Mouse (Mus musculus): ENCODE data around the gene Cbx3.
A peak's percentile ranks its signal among the peaks of the same experiment; 100 is the strongest.
"Not testable (repeated sequence)": the region's sequence is repeated elsewhere in the genome, so short reads cannot be mapped to it uniquely, and the experiment has no call there.

Cbx3 gene

DNA sequence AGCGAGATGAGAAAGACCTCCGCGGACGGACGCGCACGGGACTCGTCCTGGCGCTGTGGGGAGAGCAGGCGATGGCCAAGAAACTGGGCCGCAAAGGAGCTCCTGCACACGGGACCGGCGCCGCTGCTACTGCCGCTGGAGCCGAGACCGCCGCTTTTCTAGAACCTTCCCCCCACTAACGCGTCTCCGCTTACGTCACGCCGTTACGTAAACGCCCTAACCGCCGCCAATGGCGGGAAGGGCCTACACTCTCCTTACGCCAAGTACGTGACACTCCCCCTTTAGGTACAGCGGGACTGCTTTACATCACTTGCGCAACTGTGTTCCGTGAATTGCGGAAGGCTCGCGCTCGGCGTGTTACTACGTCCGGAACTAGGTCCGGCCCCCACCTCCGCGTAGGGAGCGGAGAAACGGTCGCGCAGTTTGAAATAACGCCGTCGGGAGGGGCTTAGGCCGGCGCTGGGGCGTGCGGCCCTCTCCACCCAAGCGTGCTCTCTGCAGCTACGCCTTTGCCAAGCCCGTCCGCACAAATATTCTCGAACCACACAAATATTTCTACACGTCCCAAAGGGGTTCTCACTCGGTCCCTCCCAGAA, 347 bp upstream of the Cbx3 start, which contains the start of gene Hnrnpa2b1:
Gene Hnrnpa2b1 (minus strand): TSS at position 180 of the 596 bp plus-strand sequence.
- peak; percentile 100 for DNase-seq (ENCODE audit: low read depth, low spot score)

DNA sequence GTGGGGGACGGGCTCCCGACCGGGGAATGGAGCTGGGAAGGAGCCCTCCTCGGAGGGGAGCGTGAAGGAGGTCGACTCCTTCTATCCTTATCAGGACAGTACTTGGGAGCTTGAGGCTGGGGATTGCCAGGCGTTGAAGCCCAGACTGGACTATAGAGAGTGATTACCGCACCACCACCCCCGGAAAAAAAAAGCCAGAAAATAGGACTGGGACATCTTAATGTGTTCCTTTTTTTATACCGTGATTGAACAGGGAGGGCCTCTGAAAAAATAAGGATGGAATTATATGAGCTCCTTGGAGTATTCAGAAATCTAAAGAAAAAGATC, 982 bp downstream of the Cbx3 start:
- DNase-seq (ENCODE audit: low read depth, low spot score): no peak

DNA sequence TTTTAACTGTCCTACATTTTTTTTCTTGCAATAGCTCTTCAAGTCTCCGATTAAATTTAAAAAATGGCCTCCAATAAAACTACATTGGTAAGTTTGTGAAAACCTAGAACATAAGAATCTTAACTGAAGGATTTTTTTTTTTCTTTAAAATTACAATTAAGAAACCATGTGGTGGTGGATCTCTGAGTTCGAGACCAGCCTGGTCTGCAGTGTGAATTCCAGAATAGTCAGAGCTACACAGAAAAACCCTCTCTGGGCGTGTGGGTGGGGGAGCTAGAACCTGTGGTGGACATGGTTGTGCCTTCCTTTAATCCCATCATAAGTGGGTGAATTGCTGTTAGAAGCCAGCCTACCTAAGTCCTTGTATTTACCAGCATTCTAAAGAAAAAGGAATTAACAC, 1.6 kb downstream of the Cbx3 start:
- no peak for DNase-seq (ENCODE audit: low read depth, low spot score)

DNA sequence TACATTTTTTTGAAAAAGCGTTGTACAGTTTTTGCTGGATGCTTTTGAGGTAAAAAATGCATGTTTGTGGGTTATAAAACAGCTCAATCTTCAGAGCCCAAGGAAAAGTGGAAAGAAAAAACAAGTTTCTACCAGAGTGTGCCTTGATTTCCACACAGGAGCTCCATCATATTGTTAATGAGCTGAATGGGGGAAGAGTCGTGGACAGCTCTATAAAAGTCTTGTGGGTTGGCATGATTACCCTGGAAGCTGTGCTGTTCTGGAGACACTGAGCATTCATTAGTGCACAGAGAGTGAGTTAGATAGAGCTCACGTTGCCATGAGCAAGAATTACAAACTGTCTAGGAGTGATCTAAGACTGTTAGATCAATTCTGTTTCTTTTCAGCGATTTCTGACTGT, 2.1 kb downstream of the Cbx3 start:
- no peak for DNase-seq (ENCODE audit: low read depth, low spot score)

DNA sequence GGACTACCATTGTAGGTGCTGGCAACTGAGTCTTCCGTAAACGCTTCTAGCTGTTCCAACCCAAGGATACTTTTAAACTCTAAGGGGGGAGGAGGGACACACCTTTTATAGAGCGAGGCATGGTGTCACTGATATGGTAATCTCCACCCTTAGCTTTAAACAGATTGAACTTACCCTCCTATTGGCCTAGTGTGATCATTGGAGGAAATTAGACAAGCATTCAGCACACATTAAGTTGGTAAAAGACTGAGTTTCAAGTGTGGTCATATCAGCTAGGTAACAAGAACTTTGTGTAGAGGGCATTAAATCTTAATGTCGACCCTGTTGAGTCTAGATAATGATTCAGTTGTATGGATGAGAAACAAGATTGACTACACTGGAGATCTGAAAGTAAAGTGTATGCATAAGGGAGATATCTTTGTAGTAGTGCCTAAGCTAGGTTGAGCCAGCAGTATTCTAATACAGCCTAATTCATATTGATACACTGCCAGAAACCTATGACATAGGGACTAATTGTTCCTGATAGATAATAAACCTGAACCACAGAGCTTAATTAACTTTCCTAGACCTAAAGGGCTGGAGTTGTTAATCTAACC, 9.1 kb downstream of the Cbx3 start:
- DNase-seq (ENCODE audit: low read depth, low spot score): no peak

DNA sequence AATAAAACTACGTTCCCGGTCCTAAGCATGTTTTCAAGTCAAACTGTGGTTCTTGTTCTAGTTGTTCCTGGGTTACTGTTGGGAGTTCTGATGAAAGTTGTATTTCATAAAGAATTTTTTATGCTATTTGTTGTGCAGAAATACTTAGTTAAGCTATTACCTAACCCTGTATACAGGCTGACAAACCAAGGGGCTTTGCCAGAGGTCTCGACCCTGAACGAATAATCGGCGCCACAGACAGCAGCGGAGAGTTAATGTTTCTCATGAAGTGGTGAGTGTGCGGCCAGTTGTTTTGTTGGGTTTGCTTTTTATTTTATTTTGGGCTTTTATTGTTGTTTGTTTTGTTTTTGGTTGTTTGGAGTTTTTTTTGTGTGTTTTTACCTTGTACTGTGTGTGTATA, 11.4 kb downstream of the Cbx3 start:
- no peak for DNase-seq (ENCODE audit: low read depth, low spot score)

DNA sequence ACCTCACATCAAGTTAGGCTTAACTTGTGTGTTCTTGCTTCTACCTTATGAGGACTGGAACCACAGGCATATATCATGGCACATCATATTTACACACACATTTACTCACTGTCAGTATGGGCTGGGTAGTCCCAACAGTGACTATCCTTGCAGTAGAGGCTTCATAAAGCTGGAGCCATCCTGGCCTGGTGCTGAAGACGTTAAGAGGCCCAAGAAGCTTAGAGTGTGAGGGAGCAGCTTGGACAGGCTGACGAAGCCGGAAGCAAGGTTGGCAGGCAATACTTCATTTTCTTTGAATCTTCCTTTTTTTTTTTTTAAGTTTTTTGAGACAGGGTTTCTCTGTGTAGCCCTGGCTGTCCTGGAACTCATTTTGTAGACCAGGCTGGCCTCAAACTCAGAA, 13.7 kb downstream of the Cbx3 start:
- no peak for DNase-seq (ENCODE audit: low read depth, low spot score)

DNA sequence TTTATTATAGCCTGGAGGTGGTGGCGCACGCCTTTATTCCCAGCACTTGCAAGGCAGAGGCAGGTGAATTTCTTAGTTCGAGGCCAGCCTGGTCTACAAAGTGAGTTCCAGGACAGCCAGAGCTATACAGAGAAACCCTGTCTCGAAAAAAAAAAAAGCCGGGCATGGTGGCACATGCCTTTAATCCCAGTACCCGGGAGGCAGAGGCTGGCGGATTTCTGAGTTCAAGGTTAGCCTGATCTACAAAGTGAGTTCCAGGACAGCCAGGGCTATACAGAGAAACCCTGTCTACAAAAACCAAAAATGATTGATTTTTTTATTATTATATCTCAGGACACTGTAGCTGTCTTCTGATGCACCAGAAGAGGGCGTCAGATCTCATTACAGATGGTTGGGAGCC, 14.4 kb downstream of the Cbx3 start:
- not testable (repeated sequence) for DNase-seq (ENCODE audit: low read depth, low spot score)

DNA sequence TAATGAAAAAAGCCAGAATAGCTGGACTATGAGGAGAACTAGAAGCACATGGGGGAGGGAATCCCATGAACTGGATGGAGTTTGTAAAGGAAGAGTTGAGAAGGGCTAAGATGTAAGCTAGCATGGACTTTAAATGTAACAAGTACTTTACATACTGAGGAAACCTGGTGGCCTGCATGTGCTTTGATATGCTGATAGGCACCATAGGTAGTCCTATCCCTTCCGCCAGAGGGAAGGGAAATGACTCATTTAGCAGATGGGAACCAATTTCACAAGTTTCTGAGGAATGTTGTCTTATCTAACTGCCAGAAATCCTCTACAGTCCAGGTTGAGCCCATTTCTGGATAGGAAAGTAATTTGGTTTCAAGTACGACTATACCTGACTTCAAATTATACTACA, 15.5 kb downstream of the Cbx3 start:
- peak; percentile 56 for DNase-seq (ENCODE audit: low read depth, low spot score)

DNA sequence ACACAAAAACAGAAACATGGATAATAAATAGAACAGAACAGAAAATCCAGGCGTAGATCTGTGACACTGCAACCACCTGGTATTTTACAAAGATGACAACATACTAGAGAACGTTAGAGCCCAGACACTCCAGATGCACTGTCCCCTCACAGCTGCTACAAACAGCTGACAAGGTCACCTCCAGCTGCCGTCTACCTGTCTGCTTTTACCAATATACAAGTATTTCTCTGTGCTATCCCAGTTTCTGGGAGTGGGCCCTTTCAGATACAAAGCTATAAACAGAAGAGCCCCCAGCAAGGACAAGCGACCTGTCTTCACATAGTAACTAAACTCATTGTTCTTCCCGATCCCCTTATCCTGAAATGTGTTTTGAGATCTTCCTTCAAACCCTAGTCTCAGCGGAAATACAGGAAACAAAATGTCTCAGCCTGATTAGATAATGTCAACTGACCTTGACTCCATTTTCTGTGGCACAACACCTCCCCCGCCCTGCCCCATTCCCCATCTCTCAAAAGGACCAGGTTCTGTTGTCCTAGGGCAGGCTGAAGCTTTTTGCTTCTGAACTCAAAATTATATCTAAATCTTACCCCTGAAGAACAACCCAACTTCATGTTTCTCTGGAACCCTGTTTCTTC, 16.0 kb downstream of the Cbx3 start:
- DNase-seq (ENCODE audit: low read depth, low spot score): no peak

DNA sequence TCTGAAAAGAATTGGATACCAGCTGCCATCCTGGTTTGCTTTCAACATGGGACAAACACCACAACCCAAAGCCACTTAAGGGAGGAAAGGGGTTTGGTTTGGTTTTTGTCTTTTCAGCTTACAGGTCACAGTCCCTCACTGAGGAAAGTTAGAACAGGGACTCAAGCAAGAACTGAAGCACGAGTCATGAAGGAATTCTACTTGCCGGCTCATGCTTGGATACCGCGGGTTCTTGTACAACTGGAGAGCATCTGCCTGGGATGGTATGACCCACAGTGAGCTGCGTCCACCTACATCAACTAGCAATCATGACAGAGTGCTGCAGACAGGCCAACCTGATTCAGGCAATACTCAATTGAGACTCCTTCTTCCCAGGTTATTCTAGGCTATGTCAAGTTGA, 16.6 kb downstream of the Cbx3 start:
- DNase-seq (ENCODE audit: low read depth, low spot score): no peak

DNA sequence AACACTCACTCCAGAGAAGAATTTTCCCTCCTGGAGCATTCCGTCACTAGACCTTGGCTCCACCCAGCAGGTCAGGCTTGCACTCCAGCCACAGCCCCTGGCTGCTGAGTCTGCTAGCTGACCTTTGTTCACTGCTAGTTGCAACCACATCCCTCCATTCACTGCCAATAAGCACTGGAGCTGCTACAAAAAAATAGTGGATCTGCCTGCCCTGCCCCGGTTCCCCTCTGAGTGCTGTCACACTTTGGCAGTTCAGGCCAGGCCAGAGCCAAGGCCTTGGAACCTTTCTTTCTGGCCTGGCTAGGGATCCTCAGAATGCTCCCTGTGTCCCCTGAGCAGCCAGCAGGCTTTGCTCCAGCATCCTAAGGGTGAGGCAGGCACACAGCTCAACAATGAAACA, 19.6 kb downstream of the Cbx3 start:
- DNase-seq (ENCODE audit: low read depth, low spot score): peak; percentile 88

DNA sequence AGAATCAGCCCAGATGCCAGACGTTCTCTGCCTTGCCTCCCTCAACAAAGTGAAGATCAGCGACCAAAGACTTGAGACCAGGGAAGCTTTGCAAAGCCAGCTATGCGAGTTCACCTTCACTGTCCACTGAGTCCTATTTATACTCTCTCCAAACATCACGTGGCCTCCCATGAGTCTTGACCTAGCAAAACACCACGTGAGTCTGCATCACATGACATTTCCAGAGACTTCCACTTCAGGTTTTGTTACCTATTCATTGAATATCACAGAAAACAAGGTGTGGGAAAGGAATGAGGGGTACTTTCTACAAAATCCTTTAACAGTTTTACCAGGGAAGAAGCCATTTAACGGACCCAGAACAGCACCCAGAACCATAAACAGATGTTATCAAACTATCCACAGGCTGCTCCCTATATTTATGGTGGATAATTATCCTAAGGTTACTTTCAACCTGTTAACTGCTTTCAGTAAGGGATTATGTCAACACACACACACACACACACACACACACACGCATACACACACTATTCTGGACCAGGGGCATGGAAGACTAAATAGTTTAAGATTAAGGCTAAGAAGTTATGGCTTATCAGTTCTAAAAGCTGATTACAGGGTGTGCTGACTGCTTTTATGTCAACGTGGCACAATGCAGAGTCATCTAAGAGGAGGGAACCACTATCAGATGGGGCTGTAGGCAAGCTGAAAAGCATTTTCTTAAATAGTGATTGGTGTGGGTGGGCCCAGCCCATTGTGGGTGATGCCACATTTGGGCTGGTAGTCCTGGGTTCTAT, 27.4 kb downstream of the Cbx3 start:
- DNase-seq (ENCODE audit: low read depth, low spot score): no peak

DNA sequence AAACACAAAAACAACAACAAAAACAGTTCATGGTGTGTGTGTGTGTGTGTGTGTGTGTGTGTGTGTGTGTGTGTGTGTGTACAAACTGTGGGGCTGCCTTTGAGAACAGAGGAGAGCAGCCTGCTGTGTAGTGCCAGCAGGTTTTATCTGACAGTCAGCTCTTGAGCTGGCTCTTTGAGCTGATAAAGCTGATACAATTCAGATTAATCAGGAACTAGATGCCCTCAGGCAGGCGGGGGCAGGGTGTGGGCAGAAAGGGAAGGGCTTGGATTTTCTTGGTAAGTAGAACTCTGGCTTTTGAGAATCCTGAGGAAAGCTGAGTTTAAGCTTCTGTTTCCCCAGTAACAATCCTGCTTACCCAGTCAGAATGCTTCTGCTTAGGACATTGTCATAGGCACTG, 35.5 kb downstream of the Cbx3 start:
- DNase-seq (ENCODE audit: low read depth, low spot score): no peak

DNA sequence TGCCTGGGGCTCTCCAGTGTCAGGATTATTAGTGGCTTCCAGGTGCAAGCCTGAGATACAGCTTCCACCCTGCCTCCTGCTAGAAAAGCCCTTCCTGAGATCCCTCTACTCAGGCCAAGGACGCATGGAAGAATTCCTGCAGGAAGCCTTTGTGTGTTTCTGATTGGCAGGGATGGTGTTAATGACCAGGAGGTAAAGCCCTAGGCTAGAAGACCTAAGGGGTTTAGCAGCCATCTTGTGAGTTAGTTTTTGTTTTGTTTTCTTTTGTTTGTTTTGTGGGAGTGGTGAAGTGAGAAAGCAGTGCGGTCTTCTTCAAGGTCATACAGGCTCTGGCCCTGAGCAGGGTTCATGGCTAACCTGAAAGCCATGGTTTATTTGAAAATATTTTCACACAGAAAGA, 37.4 kb downstream of the Cbx3 start:
- no peak for DNase-seq (ENCODE audit: low read depth, low spot score)

DNA sequence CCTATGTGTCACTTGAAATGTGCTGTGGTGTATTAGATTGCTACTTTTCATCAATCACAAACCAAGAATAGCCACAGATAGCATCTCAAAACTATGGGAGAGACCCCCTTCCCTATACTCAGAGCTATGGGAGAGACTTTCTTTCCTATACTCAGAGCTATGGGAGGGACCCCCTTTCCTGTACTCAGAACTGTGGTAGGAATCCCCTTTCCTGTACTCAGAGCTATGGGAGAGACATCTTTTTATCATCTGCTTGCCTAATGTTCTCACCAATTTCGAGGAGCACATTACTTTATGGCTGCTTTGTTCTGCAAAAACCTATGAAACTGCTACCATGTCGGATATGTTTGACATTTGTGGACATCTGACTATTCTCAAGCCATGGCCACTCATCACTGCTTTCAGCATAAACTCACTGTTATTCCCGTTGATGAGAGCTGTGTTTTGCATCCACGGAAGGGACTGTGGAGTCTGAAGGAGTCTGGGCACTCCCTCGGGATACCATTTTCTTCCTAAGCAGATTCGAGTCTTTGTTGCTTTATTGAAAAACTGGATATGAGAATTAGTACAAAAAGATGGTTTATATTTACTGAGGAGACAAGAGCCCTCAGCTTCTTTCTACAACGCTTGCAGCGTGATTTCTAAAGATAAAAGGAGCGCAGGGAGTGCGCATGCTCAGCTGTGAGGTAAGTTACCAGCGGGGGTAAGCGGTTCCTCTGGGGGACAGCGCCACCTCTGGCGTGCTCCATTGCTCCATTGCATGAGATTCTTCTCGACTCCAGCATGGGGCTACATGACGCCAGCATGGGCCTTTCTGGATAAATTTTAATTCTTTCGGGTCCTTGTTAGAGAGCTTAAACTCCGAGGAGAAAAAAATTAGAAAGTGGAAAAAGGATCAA, 38.8 kb downstream of the Cbx3 start:
- DNase-seq (ENCODE audit: low read depth, low spot score): peak; percentile 94

DNA sequence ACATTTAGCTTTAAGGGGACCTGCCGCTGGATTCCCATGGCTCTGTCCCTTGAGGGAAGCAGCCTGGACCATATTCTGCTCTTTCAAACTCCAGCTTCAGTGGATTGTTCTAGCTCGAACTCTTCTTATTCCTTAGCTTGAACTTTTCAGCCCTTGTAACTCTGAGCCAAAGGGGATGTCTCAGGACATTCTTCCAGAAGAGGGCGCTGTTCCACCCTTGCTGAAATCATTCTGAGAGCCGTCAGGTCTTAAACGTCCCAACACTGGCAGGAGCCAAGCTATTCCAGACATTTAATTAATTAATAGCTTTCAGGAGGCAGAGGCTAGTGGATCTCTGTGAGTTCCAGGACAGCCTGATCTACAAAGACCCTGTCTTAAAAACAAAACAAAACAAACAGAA, 39.9 kb downstream of the Cbx3 start:
- peak; percentile 53 for DNase-seq (ENCODE audit: low read depth, low spot score)

DNA sequence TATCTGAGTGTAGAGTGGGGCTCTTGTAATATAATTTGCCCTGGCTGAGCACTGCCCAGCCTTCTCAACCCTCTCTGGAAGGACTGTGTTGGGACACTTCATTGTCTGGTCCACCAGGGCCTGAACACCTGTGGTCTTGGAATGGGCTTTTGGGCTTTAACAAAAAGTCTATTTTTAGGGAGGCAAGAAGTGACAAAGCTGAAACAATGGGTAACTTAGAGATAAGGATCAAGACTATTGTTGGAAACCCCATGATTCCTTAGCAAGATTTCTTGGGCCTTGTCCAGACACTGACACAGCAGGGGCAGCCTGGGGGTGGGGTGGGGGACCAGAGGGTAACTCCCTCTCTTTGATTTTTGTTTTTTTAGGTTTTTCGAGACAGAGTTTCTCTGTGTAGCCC, 40.8 kb downstream of the Cbx3 start:
- DNase-seq (ENCODE audit: low read depth, low spot score): no peak

DNA sequence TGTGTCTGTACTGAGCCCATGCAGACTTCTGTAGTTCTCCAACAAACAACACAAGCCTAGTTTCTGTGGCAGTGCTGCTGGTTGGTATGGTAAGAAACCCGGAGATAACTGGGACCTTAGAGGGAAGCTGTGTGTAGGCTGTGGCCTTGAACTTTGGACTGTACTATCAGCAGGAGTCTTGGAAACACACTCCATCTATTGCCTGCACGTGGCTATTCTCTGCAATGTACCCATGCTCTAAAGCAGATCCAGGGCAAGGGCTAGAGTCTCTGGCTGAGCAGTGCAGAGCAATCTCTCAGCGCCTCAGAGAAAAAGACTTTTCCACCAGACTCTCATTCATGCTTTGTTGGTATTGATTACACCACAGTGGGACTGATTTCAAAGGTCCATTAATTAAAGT, 43.6 kb downstream of the Cbx3 start:
- DNase-seq (ENCODE audit: low read depth, low spot score): no peak

DNA sequence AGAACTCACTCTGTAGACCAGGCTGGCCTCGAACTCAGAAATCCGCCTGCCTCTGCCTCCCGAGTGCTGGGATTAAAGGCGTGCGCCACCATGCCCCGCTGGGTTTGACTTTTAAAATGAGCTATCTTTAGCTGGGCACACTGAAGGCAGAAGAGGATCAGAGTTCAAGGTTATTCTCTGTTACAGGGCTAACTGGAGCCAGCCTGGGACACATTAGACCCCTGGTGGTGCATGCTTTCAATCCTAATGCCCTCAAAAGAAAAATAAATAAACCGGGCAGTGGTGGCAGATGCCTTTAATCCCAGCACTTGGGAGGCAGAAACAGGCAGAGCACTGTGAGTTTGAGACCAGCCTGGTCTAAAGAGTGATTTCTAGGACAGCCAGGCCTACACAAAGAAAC, 44.7 kb downstream of the Cbx3 start:
- no peak for DNase-seq (ENCODE audit: low read depth, low spot score)

DNA sequence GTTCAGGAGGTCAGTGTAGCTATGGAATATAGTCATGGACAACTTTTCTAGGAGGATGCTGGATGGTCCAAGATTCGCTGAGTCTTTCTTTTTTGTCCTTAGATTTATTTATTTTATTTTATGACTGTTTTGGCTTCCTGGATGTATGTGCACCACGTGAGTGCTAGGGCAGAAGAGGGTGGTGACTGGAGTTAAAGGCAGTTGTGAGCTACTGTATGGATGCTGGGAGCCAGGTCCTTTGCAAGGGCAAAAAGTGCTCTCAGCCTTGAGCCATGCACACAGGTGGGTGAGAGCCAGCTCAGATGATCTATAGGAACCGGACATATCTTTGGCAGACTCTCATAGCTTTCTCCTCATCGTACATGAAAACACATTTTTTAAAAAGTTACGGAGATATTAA, 53.1 kb downstream of the Cbx3 start:
- DNase-seq (ENCODE audit: low read depth, low spot score): peak; percentile 15

DNA sequence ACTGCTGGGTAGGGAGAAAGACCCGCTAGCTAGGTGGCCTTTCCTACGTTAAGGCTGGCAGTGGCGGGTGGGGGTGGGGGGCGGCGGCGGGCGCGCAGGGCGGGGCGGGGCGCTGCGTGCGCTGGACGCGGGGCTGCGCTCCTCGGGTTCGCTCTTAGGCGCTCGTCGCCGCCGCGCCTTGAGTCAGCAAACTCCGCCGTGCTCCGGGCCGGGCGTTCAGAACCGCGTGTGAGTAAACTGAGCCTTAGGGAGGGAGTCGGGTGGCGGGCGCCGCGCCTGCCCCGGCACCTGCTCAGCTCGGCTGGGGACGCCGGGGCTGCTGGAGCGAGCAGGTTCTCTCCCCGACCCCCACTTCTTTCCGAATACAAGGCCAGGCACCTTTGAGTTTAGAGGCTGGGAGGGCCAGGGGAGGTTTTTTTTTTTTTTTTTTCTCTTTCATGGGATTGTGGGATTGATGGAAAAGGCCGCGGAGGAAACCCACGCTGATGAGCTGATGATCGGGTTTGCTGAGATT, 53.7 kb downstream of the Cbx3 start, which contains the start of gene Snx10:
Gene Snx10 (plus strand): TSS at position 95 of the 514 bp plus-strand sequence.
- DNase-seq (ENCODE audit: low read depth, low spot score): peak; percentile 83
